Mouse (Mus musculus) G1E (cell line): ENCODE results near the gene Rpl36. TPM values are rescaled to one million over a fixed set of nuclear protein-coding genes. Genes with fewer than 3 reads are reported as not detected.

Experiments used
- ATAC-seq: 2 replicates; pipeline ENCODE4 v1.8.0; 2016; ENCODE audit warnings: mild to moderate bottlenecking; ENCODE audit not compliant: insufficient number of reproducible peaks, poor library complexity, low FRiP score, severe bottlenecking; ENCODE audit errors: extremely low read depth
- DNase-seq: peaks from one replicate; pipeline ENCODE4 v3.0.0; 2012; ENCODE audit warnings: low spot score
- H3K27me3 ChIP-seq: 2 replicates; pipeline ENCODE4 v1.6.1; 2012; ENCODE audit warnings: mild to moderate bottlenecking, low read length, inconsistent platforms; ENCODE audit not compliant: insufficient read depth
- H3K36me3 ChIP-seq: replicated peaks from 2 replicates; pipeline ENCODE3; 2012; ENCODE audit warnings: mild to moderate bottlenecking, inconsistent platforms
- H3K4me1 ChIP-seq: 2 replicates; pipeline ENCODE4 v1.6.1; 2012; ENCODE audit warnings: low read depth, low read length, inconsistent platforms, mixed read lengths; ENCODE audit not compliant: insufficient read depth
- H3K4me3 ChIP-seq: 2 replicates; pipeline ENCODE4 v1.5.1; 2012; ENCODE audit warnings: low read depth, mild to moderate bottlenecking, inconsistent platforms, low read length, moderate library complexity, mixed read lengths
- H3K9me3 ChIP-seq: replicated peaks from 2 replicates; pipeline ENCODE4 v1.6.1; 2012; ENCODE audit warnings: inconsistent platforms
- CTCF ChIP-seq: IDR thresholded peaks from 2 replicates; pipeline ENCODE4 v1.5.1; 2012; ENCODE audit warnings: low read depth, low read length, inconsistent platforms, mixed read lengths
- GATA1 ChIP-seq: IDR thresholded peaks from 2 replicates; pipeline ENCODE4 v1.6.1; 2012; ENCODE audit warnings: borderline replicate concordance, low read length, inconsistent platforms, mixed read lengths
- GATA2 ChIP-seq: IDR thresholded peaks from 2 replicates; pipeline ENCODE4 v1.6.1; 2012; ENCODE audit warnings: low read depth, low read length, inconsistent platforms, borderline replicate concordance
- POLR2AphosphoS5 ChIP-seq: IDR thresholded peaks from 2 replicates; pipeline ENCODE4 v1.6.1; 2012; ENCODE audit warnings: low read depth, low read length, inconsistent platforms; ENCODE audit not compliant: insufficient replicate concordance
- TAL1 ChIP-seq: conservative IDR thresholded peaks from 2 replicates; pipeline ENCODE4 v1.6.1; 2012; ENCODE audit warnings: low read depth, low read length, inconsistent platforms, mixed read lengths
- polyA plus RNA-seq: library from polyadenylated mRNA; stranded (reverse); fragments of >175 nt; gene quantifications from 2 replicates; pipeline ENCODE4 v1.2.3, GENCODE M21; 2012
- total RNA-seq, 2 experiments: library from RNA; stranded (forward) in 1 of 2; stranded (reverse) in 1 of 2; fragments of 200-1000 nt in 1 of 2; fragments of >200 nt in 1 of 2; fragmentation: Nextera tagmentation in 1 of 2; gene quantifications; 2 replicates each; pipeline ENCODE4 v1.2.3; 2014 to 2017

Gene Rpl36
- total and polyA plus RNA-seq, 3 experiments, result 1,885 to 9,624 (median 2,574) TPM

DNA sequence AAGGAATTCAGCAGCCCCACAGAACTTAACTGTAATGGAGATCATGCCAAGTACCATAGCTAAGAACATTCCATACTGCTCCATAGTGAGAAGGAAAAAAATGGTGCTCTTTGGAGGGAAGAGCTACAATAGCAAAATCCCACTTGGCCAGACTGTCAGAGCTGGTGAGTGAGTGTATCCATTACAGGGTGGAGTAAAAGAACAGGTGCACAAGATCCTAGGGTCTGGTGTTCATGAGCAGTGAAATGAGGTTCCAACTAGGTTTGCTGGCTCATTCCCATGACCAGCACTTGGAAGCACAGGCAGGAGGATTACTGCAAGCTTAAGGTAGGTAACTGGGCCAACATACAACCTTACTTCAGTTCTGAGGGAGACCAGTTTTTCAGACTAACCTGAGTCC lies 20.7 kb upstream of the Rpl36 start:
- H3K9me3 ChIP-seq, result no peaks in the 10 kb centered on the region
- DNase-seq (no peak), ATAC-seq (no peak)
- peaks cover 100% of the 10 kb centered on the region for H3K36me3 ChIP-seq
- no peaks in the 10 kb centered on the region for H3K27me3 ChIP-seq
- peaks cover 49% of the 10 kb centered on the region for H3K4me1 ChIP-seq
- TF ChIP-seq CTCF (no peak), TAL1 (no peak), POLR2AphosphoS5 (no peak), GATA2 (no peak), GATA1 (no peak)
- H3K4me3 ChIP-seq, result no peak overlapping the region

GRCm38 (mm10) chr17:56593527-56594271 lies 19.5 kb upstream of the Rpl36 start:
- no peak for ATAC-seq
- no peak for DNase-seq
- Histone ChIP-seq H3K36me3 (peaks cover 97% of the 10 kb centered on the region), H3K4me1 (peaks cover 44% of the 10 kb centered on the region), H3K9me3 (no peaks in the 10 kb centered on the region), H3K4me3 (no peak overlapping the region), H3K27me3 (no peaks in the 10 kb centered on the region)
- TF ChIP-seq POLR2AphosphoS5 (no peak), GATA1 (no peak), CTCF (no peak), GATA2 (no peak), TAL1 (no peak)

- no peaks in the 10 kb centered on the region for H3K27me3 ChIP-seq
- peaks cover 48% of the 10 kb centered on the region for H3K4me1 ChIP-seq
- H3K9me3 ChIP-seq, result no peaks in the 10 kb centered on the region
- H3K36me3 ChIP-seq, result peaks cover 95% of the 10 kb centered on the region
- DNase-seq (no peak), ATAC-seq (no peak)
- no peak for TF ChIP-seq POLR2AphosphoS5
- H3K4me3 ChIP-seq, result no peak overlapping the region
These were observed 9.8 kb upstream of the Rpl36 start for GRCm38 (mm10) chr17:56603186-56604069.

GRCm38 (mm10) chr17:56604070-56604380 lies 9.2 kb upstream of the Rpl36 start:
- ATAC-seq (no peak), DNase-seq (no peak)
- Histone ChIP-seq H3K4me3 (no peak overlapping the region), H3K36me3 (peaks cover 96% of the 10 kb centered on the region), H3K4me1 (peaks cover 52% of the 10 kb centered on the region), H3K9me3 (no peaks in the 10 kb centered on the region), H3K27me3 (no peaks in the 10 kb centered on the region)
- TF ChIP-seq GATA2 (no peak), POLR2AphosphoS5 (peak; percentile 55; the same call in 1 of the 2 replicates)

DNA sequence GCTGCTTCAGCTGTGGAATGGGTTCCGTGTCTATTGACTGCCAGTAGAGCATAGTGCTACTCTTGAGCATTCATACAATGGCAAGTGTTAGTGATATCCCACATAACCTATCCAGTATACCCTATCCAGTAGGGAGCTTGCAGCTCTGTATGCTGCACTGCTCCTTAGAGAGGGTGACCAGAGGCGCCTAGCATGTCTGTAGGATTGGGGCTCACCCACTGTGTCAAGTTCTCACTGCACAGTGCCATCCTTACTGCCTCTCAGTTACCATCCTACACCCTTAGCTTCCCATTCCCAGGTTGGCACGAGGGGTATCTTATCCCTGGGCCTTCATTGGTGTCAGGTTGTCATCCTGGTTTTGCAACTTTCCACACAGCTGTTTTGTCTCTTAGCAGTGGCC lies 8.8 kb upstream of the Rpl36 start:
- Histone ChIP-seq H3K4me3 (no peak overlapping the region), H3K36me3 (peaks cover 92% of the 10 kb centered on the region), H3K4me1 (peaks cover 52% of the 10 kb centered on the region), H3K9me3 (no peaks in the 10 kb centered on the region), H3K27me3 (no peaks in the 10 kb centered on the region)
- no peak for ATAC-seq
- DNase-seq, result no peak
- TF ChIP-seq GATA1 (no peak), TAL1 (no peak), POLR2AphosphoS5 (no peak), CTCF (no peak), GATA2 (no peak)

GRCm38 (mm10) chr17:56605431-56605830 lies 7.8 kb upstream of the Rpl36 start:
- peaks cover 82% of the 10 kb centered on the region for H3K36me3 ChIP-seq
- H3K9me3 ChIP-seq, result no peaks in the 10 kb centered on the region
- H3K27me3 ChIP-seq, result no peaks in the 10 kb centered on the region
- no peak for DNase-seq
- no peak for TF ChIP-seq GATA2
- TF ChIP-seq CTCF, result no peak
- no peak for TF ChIP-seq GATA1
- no peak for TF ChIP-seq POLR2AphosphoS5
- no peak for TF ChIP-seq TAL1
- peaks cover 58% of the 10 kb centered on the region for H3K4me1 ChIP-seq
- peak overlapping the region; percentile 8; the same call in 1 of the 2 replicates for H3K4me3 ChIP-seq
- ATAC-seq, result no peak
